Mouse (Mus musculus): Measurements from ENCODE around the gene Ace. TPM values are rescaled to one million over a fixed set of nuclear protein-coding genes. Genes with fewer than 3 reads are reported as not detected.

The Ace gene
- polyA plus RNA-seq (2014; fragmentation: Illumina TruSeq; extraction: RNeasy Lipid Tissue Mini Kit (QIAGEN cat#74804); ENCODE audit: low read depth, low replicate concordance) = 12.2 TPM

GRCm38 (mm10) chr11:105967741-105968574 is at the start of gene Ace:
Gene Ace (plus strand): TSS chr11:105967945.

GRCm38 (mm10) chr11:105952911-105953386 is 14.8 kb upstream of the Ace start, which contains the start of gene Cyb561:
Gene Cyb561 (minus strand): TSS chr11:105953336.

GRCm38 (mm10) chr11:105994375-105994774 is 26.6 kb downstream of the Ace start, which contains the start of gene Ace3:
Gene Ace3 (plus strand): TSS chr11:105994675.

GRCm38 (mm10) chr11:106007821-106008220 is 40.1 kb downstream of the Ace start, which contains the start of gene Kcnh6:
Gene Kcnh6 (plus strand): TSS chr11:106008124.

GRCm38 (mm10) chr11:106036548-106037417 is 69.0 kb downstream of the Ace start, which contains the start of gene Dcaf7:
Gene Dcaf7 (plus strand): TSS chr11:106036872.

Other genes with a start within 250 kb of the Ace start
- 31.9 TPM for gene Cyb561, start 14.6 kb upstream of the Ace start, polyA plus RNA-seq (2014; fragmentation: Illumina TruSeq; extraction: RNeasy Lipid Tissue Mini Kit (QIAGEN cat#74804); ENCODE audit: low read depth, low replicate concordance)
- gene Ace3, start 26.7 kb downstream of the Ace start, polyA plus RNA-seq (2014; fragmentation: Illumina TruSeq; extraction: RNeasy Lipid Tissue Mini Kit (QIAGEN cat#74804); ENCODE audit: low read depth, low replicate concordance) = not detected
- 0.32 TPM for gene Kcnh6, start 40.2 kb downstream of the Ace start, polyA plus RNA-seq (2014; fragmentation: Illumina TruSeq; extraction: RNeasy Lipid Tissue Mini Kit (QIAGEN cat#74804); ENCODE audit: low read depth, low replicate concordance)
- 37.6 TPM for gene Dcaf7, start 68.9 kb downstream of the Ace start, polyA plus RNA-seq (2014; fragmentation: Illumina TruSeq; extraction: RNeasy Lipid Tissue Mini Kit (QIAGEN cat#74804); ENCODE audit: low read depth, low replicate concordance)
- 5.7 TPM for gene Taco1, start 98.1 kb downstream of the Ace start, polyA plus RNA-seq (2014; fragmentation: Illumina TruSeq; extraction: RNeasy Lipid Tissue Mini Kit (QIAGEN cat#74804); ENCODE audit: low read depth, low replicate concordance)
- gene Map3k3, start 116.7 kb downstream of the Ace start, polyA plus RNA-seq (2014; fragmentation: Illumina TruSeq; extraction: RNeasy Lipid Tissue Mini Kit (QIAGEN cat#74804); ENCODE audit: low read depth, low replicate concordance) = 7.2 TPM
- gene Gm10840, start 192.9 kb downstream of the Ace start, polyA plus RNA-seq (2014; fragmentation: Illumina TruSeq; extraction: RNeasy Lipid Tissue Mini Kit (QIAGEN cat#74804); ENCODE audit: low read depth, low replicate concordance) = not detected
- 1.7 TPM for gene Limd2, start 192.9 kb downstream of the Ace start, polyA plus RNA-seq (2014; fragmentation: Illumina TruSeq; extraction: RNeasy Lipid Tissue Mini Kit (QIAGEN cat#74804); ENCODE audit: low read depth, low replicate concordance)
- 7.5 TPM for gene Strada, start 234.2 kb downstream of the Ace start, polyA plus RNA-seq (2014; fragmentation: Illumina TruSeq; extraction: RNeasy Lipid Tissue Mini Kit (QIAGEN cat#74804); ENCODE audit: low read depth, low replicate concordance)
- 142 TPM for gene Ccdc47, start 248.4 kb downstream of the Ace start, polyA plus RNA-seq (2014; fragmentation: Illumina TruSeq; extraction: RNeasy Lipid Tissue Mini Kit (QIAGEN cat#74804); ENCODE audit: low read depth, low replicate concordance)
- 57.6 TPM for gene Ddx42, start 249.0 kb downstream of the Ace start, polyA plus RNA-seq (2014; fragmentation: Illumina TruSeq; extraction: RNeasy Lipid Tissue Mini Kit (QIAGEN cat#74804); ENCODE audit: low read depth, low replicate concordance)

All from sigmoid colon, adult 10 weeks (tissue).